In the genomic region with DNA sequence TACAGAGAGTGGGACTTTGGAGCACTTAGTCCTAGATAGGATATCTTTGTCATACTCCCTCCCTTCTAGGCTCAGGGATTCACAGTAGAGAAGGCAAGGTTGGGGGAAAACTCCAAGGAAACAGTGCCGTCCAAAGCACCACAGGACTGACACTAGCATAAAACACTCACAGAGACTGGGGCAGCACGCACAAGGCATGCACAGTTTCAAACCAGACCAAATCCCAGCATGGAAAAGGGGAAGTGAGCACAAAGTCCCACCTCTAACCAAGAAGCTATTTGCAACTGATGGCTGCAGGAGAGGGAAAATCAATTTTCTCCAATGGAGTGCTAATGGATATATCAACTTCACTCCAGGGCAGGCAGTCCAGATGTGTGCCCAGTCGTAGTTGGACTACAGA, we compare ENCODE assay signal across 22 mouse cellular contexts.
A peak's percentile ranks its signal among the peaks of the same experiment; 100 is the strongest.
DNase-seq lines count a peak whose midpoint lies in the region; ATAC-seq lines count a peak whose summit lies in the region.
"Had no signal": no experiment of that assay in that cellular context is flagged by ENCODE, and none has a peak within 500 bp of the region (broad histone marks: within the 10 kb centered on the region; RNA-seq: fewer than 3 reads in every experiment).

No protein-coding gene starts in this region.

- H3K27ac ChIP-seq in limb, embryonic 11.5 days (replicated peaks; ENCODE audit: low read depth, low read length), result no peak overlapping the region
- no peak overlapping the region for H3K27ac ChIP-seq in limb, embryonic 10.5 days
- H3K27ac ChIP-seq in kidney, embryonic 16.5 days (ENCODE audit: low read length), result no peak overlapping the region
- H3K27ac ChIP-seq: embryonic facial prominence, embryonic 13.5 days; embryonic facial prominence, embryonic 15.5 days; forebrain, embryonic 10.5 days; forebrain, embryonic 12.5 days had no signal

- no peaks in the 10 kb centered on the region for H3K27me3 ChIP-seq in limb, embryonic 11.5 days (ENCODE audit: control insufficient read depth, insufficient read depth, low read length)
- H3K27me3 ChIP-seq in limb, embryonic 10.5 days (ENCODE audit: low read depth, poor library complexity, severe bottlenecking), result no peaks in the 10 kb centered on the region
- no peaks in the 10 kb centered on the region for H3K27me3 ChIP-seq in kidney, embryonic 16.5 days (ENCODE audit: insufficient read depth, low read length)
- H3K27me3 ChIP-seq: embryonic facial prominence, embryonic 13.5 days; embryonic facial prominence, embryonic 15.5 days; forebrain, embryonic 12.5 days had no signal

- H3K9ac ChIP-seq in limb, embryonic 11.5 days (ENCODE audit: low read length), result no peak overlapping the region
- no peak overlapping the region for H3K9ac ChIP-seq in kidney, embryonic 16.5 days (replicated peaks; ENCODE audit: low read length)
- H3K9ac ChIP-seq: embryonic facial prominence, embryonic 13.5 days; embryonic facial prominence, embryonic 15.5 days; forebrain, embryonic 12.5 days had no signal

- H3K4me2 ChIP-seq in limb, embryonic 11.5 days (ENCODE audit: low read depth, severe bottlenecking), result no peak overlapping the region
- H3K4me2 ChIP-seq in kidney, embryonic 16.5 days (replicated peaks; ENCODE audit: low read depth, low read length), result no peak overlapping the region
- H3K4me2 ChIP-seq: embryonic facial prominence, embryonic 13.5 days; embryonic facial prominence, embryonic 15.5 days; forebrain, embryonic 12.5 days had no signal

- 0 out of 2 replicates have a peak, but pooled peaks cover 3% of the 10 kb centered on the region for H3K4me1 ChIP-seq in limb, embryonic 11.5 days (ENCODE audit: control insufficient read depth, insufficient read depth, low read length)
- peaks cover 22% of the 10 kb centered on the region for H3K4me1 ChIP-seq in limb, embryonic 10.5 days
- H3K4me1 ChIP-seq in kidney, embryonic 16.5 days (ENCODE audit: insufficient read depth, low read length), result no peaks in the 10 kb centered on the region
- H3K4me1 ChIP-seq: embryonic facial prominence, embryonic 15.5 days; forebrain, embryonic 10.5 days; forebrain, embryonic 12.5 days had no signal

- H3K9me3 ChIP-seq in limb, embryonic 11.5 days (ENCODE audit: control insufficient read depth, low read length), result no peaks in the 10 kb centered on the region
- no peaks in the 10 kb centered on the region for H3K9me3 ChIP-seq in limb, embryonic 10.5 days (replicated peaks)
- H3K9me3 ChIP-seq in kidney, embryonic 16.5 days (ENCODE audit: low read length), result no peaks in the 10 kb centered on the region; the same call in 1 of the 2 replicates
- H3K9me3 ChIP-seq: embryonic facial prominence, embryonic 13.5 days; embryonic facial prominence, embryonic 15.5 days; forebrain, embryonic 10.5 days; forebrain, embryonic 12.5 days had no signal

- H3K36me3 ChIP-seq in limb, embryonic 11.5 days (ENCODE audit: control insufficient read depth, insufficient read depth, low read length), result no peaks in the 10 kb centered on the region
- H3K36me3 ChIP-seq in limb, embryonic 10.5 days, result peaks cover 5% of the 10 kb centered on the region
- H3K36me3 ChIP-seq in kidney, embryonic 16.5 days (ENCODE audit: insufficient read depth, low read length), result peaks cover 9% of the 10 kb centered on the region; the same call in 1 of the 2 replicates
- H3K36me3 ChIP-seq: forebrain, embryonic 10.5 days had no signal

- no peak for ATAC-seq in limb, embryonic 11.5 days (ENCODE audit: insufficient number of reproducible peaks, low FRiP score, low TSS enrichment, low read depth)
- ATAC-seq in common myeloid progenitor, adult 5-6 weeks (replicated peaks; ENCODE audit: low read depth, poor library complexity, severe bottlenecking), result 0 out of 2 replicates have a peak, but pooled peaks have one; percentile 42
- ATAC-seq in megakaryocyte progenitor cell, adult 5-6 weeks (replicated peaks; ENCODE audit: poor library complexity), result peak; percentile 61
- no peak for ATAC-seq in kidney, embryonic 16.5 days (ENCODE audit: low FRiP score, low TSS enrichment)
- ATAC-seq: forebrain, embryonic 14.5 days; forebrain, embryonic 16.5 days had no signal

- WGBS in limb, embryonic 11.5 days, result 46% methylated on average over 3 of the region's 3 CpGs
- WGBS in limb, embryonic 10.5 days, result 52% methylated on average over 3 of the region's 3 CpGs
- 71% methylated on average over 3 of the region's 3 CpGs for WGBS in kidney, embryonic 16.5 days

- DNase-seq in limb, embryonic 11.5 days (ENCODE audit: low spot score), result peak; percentile 26
- no peak for DNase-seq in limb, embryonic 10.5 days (ENCODE audit: low spot score)
- no peak for DNase-seq in left cerebral cortex, postnatal 10 days (ENCODE audit: extremely low spot score in 1 of 2, low spot score in 2 of 2)
- DNase-seq: adrenal gland, adult 2 months; adrenal gland, postnatal 10 days; adrenal gland, postnatal 25 days; cerebellum, adult 11-12 months; cerebellum, adult 2 months; cerebellum, adult 9-10 months; cerebellum, postnatal 10 days; cerebellum, postnatal 25 days; embryo, embryonic 11 days had no signal

- intact Hi-C loops in left cerebral cortex, postnatal 10 days (cut with DNase I), result no loop called here

- no peak overlapping the region for H3K4me3 ChIP-seq in limb, embryonic 11.5 days (ENCODE audit: low read depth, low read length)
- H3K4me3 ChIP-seq in limb, embryonic 10.5 days, result no peak overlapping the region
- H3K4me3 ChIP-seq in kidney, embryonic 16.5 days (ENCODE audit: low read length), result no peak overlapping the region
- H3K4me3 ChIP-seq: embryonic facial prominence, embryonic 13.5 days; embryonic facial prominence, embryonic 15.5 days; erythroblast, embryonic 14.5 days; forebrain, embryonic 10.5 days; forebrain, embryonic 12.5 days had no signal

Comparison
In these comparisons a context has a peak if more than half of its experiments do, and no peak if none do; other contexts are left out.
1. ATAC-seq: peak in common myeloid progenitor, adult 5-6 weeks (single experiment) and megakaryocyte progenitor cell, adult 5-6 weeks (single experiment); none in limb, embryonic 11.5 days (single experiment) and kidney, embryonic 16.5 days (single experiment).